ENCODE assay signal across 16 mouse cellular contexts in the genomic region with DNA sequence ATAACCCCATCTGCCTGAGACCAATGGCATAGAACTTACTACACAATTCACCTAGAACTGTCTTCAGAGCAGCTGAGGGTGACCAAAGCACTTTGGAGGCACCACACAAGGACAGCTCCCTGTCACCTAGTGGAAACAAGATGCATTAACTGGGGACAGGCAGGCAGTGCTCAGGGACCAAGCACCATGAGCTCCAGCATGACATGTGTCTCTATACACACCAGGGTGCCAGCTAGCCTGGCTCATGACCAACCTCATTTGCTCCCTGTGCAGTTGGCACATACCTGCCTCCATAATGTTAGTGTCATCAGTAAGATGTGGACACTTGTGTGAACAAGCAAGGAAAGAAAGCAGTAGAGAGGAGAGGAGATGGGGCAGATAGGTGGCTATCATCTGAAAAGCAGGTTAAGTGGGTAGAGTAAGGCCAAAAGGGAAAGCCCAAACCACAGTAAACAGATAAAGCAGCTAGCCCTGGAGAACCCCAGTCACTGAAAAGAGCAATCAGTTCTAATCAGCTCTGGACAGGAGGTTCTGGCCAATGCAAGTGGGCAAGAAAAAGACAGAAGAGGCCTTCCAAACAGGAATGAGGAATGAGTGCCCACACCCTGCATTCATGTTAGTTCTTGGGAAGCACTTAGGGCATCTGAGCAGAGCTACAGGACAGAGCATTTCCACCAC. TPM values are rescaled to one million over a fixed set of nuclear protein-coding genes. Genes with fewer than 3 reads are reported as not detected.
A peak's percentile ranks its signal among the peaks of the same experiment; 100 is the strongest.
DNase-seq lines count a peak whose midpoint lies in the region; ATAC-seq and TF ChIP-seq lines count a peak whose summit lies in the region.
"Had no signal": no experiment of that assay in that cellular context is flagged by ENCODE, and none has a peak within 500 bp of the region (broad histone marks: within the 10 kb centered on the region; RNA-seq: fewer than 3 reads in every experiment).

No protein-coding gene starts in this region.

- H3K27me3 ChIP-seq in heart, postnatal 0 days (ENCODE audit: control insufficient read depth, insufficient read depth, low read length): no peaks in the 10 kb centered on the region
- H3K27me3 ChIP-seq in heart, embryonic 12.5 days (replicated peaks): no peaks in the 10 kb centered on the region
- H3K27me3 ChIP-seq in G1E (ENCODE audit: insufficient read depth, low read length): no peaks in the 10 kb centered on the region
- no peaks in the 10 kb centered on the region for H3K27me3 ChIP-seq in liver, embryonic 12.5 days (replicated peaks)
- no peaks in the 10 kb centered on the region for H3K27me3 ChIP-seq in limb, embryonic 10.5 days (ENCODE audit: low read depth, poor library complexity, severe bottlenecking)
- H3K27me3 ChIP-seq: embryonic facial prominence, embryonic 12.5 days; midbrain, embryonic 12.5 days had no signal

- H3K36me3 ChIP-seq in heart, postnatal 0 days (replicated peaks; ENCODE audit: control insufficient read depth, insufficient read depth, low read length): no peaks in the 10 kb centered on the region
- H3K36me3 ChIP-seq in heart, embryonic 12.5 days: peaks cover 8% of the 10 kb centered on the region; the same call in 1 of the 2 replicates
- peaks cover 74% of the 10 kb centered on the region for H3K36me3 ChIP-seq in G1E (replicated peaks)
- peaks cover 18% of the 10 kb centered on the region for H3K36me3 ChIP-seq in liver, embryonic 12.5 days
- H3K36me3 ChIP-seq in limb, embryonic 10.5 days: peaks cover 21% of the 10 kb centered on the region
- H3K36me3 ChIP-seq: midbrain, embryonic 12.5 days had no signal

- no peak overlapping the region for H3K4me2 ChIP-seq in heart, postnatal 0 days (ENCODE audit: low read depth, low read length)
- H3K4me2 ChIP-seq in heart, embryonic 12.5 days: no peak overlapping the region
- H3K4me2 ChIP-seq in liver, embryonic 12.5 days: peak overlapping the region; percentile 19; the same call in 1 of the 2 replicates
- H3K4me2 ChIP-seq: embryonic facial prominence, embryonic 12.5 days; lung, embryonic 14.5 days; midbrain, embryonic 12.5 days had no signal

- no peak for TF ChIP-seq CTCF in heart, postnatal 0 days (IDR thresholded peaks at IDR 0.05; ENCODE audit: low read depth)
- no peak for TF ChIP-seq CTCF in G1E (IDR thresholded peaks at IDR 0.05; ENCODE audit: low read depth, low read length)

- no peak for DNase-seq in heart, postnatal 0 days (ENCODE audit: low spot score)
- DNase-seq in G1E (ENCODE audit: low spot score): no peak
- DNase-seq in cerebellum, adult 11-12 months: peak; percentile 77
- DNase-seq in MN1 (ENCODE audit: low spot score): no peak
- DNase-seq in limb, embryonic 10.5 days (ENCODE audit: low spot score): no peak
- no peak for DNase-seq in kidney, postnatal 4 days
- DNase-seq: adrenal gland, adult 8-10 months; heart, postnatal 4 days; kidney, adult 11 months; kidney, postnatal 25 days; lung, embryonic 14.5 days had no signal

- no peak overlapping the region for H3K9ac ChIP-seq in heart, postnatal 0 days (replicated peaks; ENCODE audit: low read depth, low read length)
- no peak overlapping the region for H3K9ac ChIP-seq in heart, embryonic 12.5 days
- H3K9ac ChIP-seq in liver, embryonic 12.5 days: peak overlapping the region; percentile 14; the same call in 1 of the 2 replicates
- H3K9ac ChIP-seq: embryonic facial prominence, embryonic 12.5 days; forebrain, postnatal 0 days; lung, embryonic 14.5 days; midbrain, embryonic 12.5 days had no signal

- ATAC-seq in heart, postnatal 0 days (ENCODE audit: insufficient read depth, low read depth): no peak
- no peak for ATAC-seq in heart, embryonic 12.5 days (ENCODE audit: insufficient number of reproducible peaks, low FRiP score)
- ATAC-seq in G1E (ENCODE audit: extremely low read depth, insufficient number of reproducible peaks, low FRiP score, poor library complexity, severe bottlenecking): peak; percentile 34; the same call in 1 of the 2 replicates
- ATAC-seq in liver, embryonic 12.5 days: peak; percentile 53; the same call in 1 of the 2 replicates

- H3K9me3 ChIP-seq in heart, postnatal 0 days (replicated peaks; ENCODE audit: control insufficient read depth, low read length): no peaks in the 10 kb centered on the region
- no peaks in the 10 kb centered on the region for H3K9me3 ChIP-seq in heart, embryonic 12.5 days (replicated peaks)
- H3K9me3 ChIP-seq in G1E (replicated peaks): no peaks in the 10 kb centered on the region
- H3K9me3 ChIP-seq in liver, embryonic 12.5 days (replicated peaks): no peaks in the 10 kb centered on the region
- no peaks in the 10 kb centered on the region for H3K9me3 ChIP-seq in limb, embryonic 10.5 days (replicated peaks)
- H3K9me3 ChIP-seq: embryonic facial prominence, embryonic 12.5 days; midbrain, embryonic 12.5 days had no signal

- H3K4me3 ChIP-seq in heart, postnatal 0 days (ENCODE audit: low read depth, low read length): no peak overlapping the region
- no peak overlapping the region for H3K4me3 ChIP-seq in heart, embryonic 12.5 days
- no peak overlapping the region for H3K4me3 ChIP-seq in G1E (ENCODE audit: low read depth, low read length)
- no peak overlapping the region for H3K4me3 ChIP-seq in liver, embryonic 12.5 days
- no peak overlapping the region for H3K4me3 ChIP-seq in limb, embryonic 10.5 days
- H3K4me3 ChIP-seq: embryonic facial prominence, embryonic 12.5 days; midbrain, embryonic 12.5 days had no signal

- H3K4me1 ChIP-seq in heart, postnatal 0 days (ENCODE audit: control insufficient read depth, insufficient read depth): peaks cover 67% of the 10 kb centered on the region
- H3K4me1 ChIP-seq in heart, embryonic 12.5 days (replicated peaks): peaks cover 66% of the 10 kb centered on the region
- H3K4me1 ChIP-seq in G1E (ENCODE audit: insufficient read depth, low read depth, low read length): peaks cover 57% of the 10 kb centered on the region
- peaks cover 75% of the 10 kb centered on the region for H3K4me1 ChIP-seq in liver, embryonic 12.5 days
- no peaks in the 10 kb centered on the region for H3K4me1 ChIP-seq in limb, embryonic 10.5 days
- H3K4me1 ChIP-seq: embryonic facial prominence, embryonic 12.5 days; midbrain, embryonic 12.5 days had no signal

- peak overlapping the region; percentile 53 for H3K27ac ChIP-seq in heart, postnatal 0 days (ENCODE audit: low read depth)
- no peak overlapping the region for H3K27ac ChIP-seq in heart, embryonic 12.5 days (ENCODE audit: poor library complexity, severe bottlenecking)
- H3K27ac ChIP-seq in liver, embryonic 12.5 days: 0 out of 2 replicates have a peak overlapping the region, but pooled peaks have one; percentile 7
- H3K27ac ChIP-seq in limb, embryonic 10.5 days: no peak overlapping the region
- H3K27ac ChIP-seq: embryonic facial prominence, embryonic 12.5 days; midbrain, embryonic 12.5 days had no signal

- TF ChIP-seq EP300 in heart, postnatal 0 days (IDR thresholded peaks at IDR 0.05; ENCODE audit: low read depth): no peak

RNA-seq across cellular contexts. Expression of a gene that starts 12.4 kb away (rescaled TPM):
- 34.2 and 35.7 TPM in 2 replicates for total RNA-seq in heart, postnatal 0 days (2014; rRNA removed; ENCODE audit: low replicate concordance)
- 6.7 and 7.7 TPM in 2 replicates for polyA plus RNA-seq in heart, postnatal 0 days (2015; fragmentation: Nextera tagmentation; extraction: Ambion mirVana)
- 22.5 and 23.6 TPM in 2 replicates for polyA plus RNA-seq in heart, embryonic 12.5 days (2016; fragmentation: Nextera tagmentation; extraction: Ambion mirVana)
- total RNA-seq in G1E (2014; fragmentation: Nextera tagmentation) (22.4 and 40.9 TPM in 2 replicates), G1E (2017) (22.7 and 24.5 TPM in 2 replicates)
- polyA plus RNA-seq in G1E (2012): 7.9 and 9.0 TPM in 2 replicates
- polyA plus RNA-seq in liver, embryonic 12.5 days (2016; fragmentation: Nextera tagmentation; extraction: Ambion mirVana): 17.1 and 17.7 TPM in 2 replicates
- polyA plus RNA-seq in limb, embryonic 10.5 days (2016; fragmentation: Nextera tagmentation; extraction: Ambion mirVana): 30.5 and 31.0 TPM in 2 replicates

RNA-seq across cellular contexts. Expression of a gene that starts 29.8 kb away (rescaled TPM):
- 17.0 and 26.4 TPM in 2 replicates for total RNA-seq in heart, postnatal 0 days (2014; rRNA removed; ENCODE audit: low replicate concordance)
- polyA plus RNA-seq in heart, postnatal 0 days (2015; fragmentation: Nextera tagmentation; extraction: Ambion mirVana): 15.8 and 16.0 TPM in 2 replicates
- 57.2 and 60.6 TPM in 2 replicates for polyA plus RNA-seq in heart, embryonic 12.5 days (2016; fragmentation: Nextera tagmentation; extraction: Ambion mirVana)
- total RNA-seq in G1E (2014; fragmentation: Nextera tagmentation) (142 and 187 TPM in 2 replicates), G1E (2017) (11.0 and 16.2 TPM in 2 replicates)
- 303 and 317 TPM in 2 replicates for polyA plus RNA-seq in G1E (2012)
- 41.6 and 45.0 TPM in 2 replicates for polyA plus RNA-seq in liver, embryonic 12.5 days (2016; fragmentation: Nextera tagmentation; extraction: Ambion mirVana)
- 107 and 116 TPM in 2 replicates for polyA plus RNA-seq in limb, embryonic 10.5 days (2016; fragmentation: Nextera tagmentation; extraction: Ambion mirVana)

RNA-seq across cellular contexts. Expression of a gene that starts 43.3 kb away (rescaled TPM):
- 6.0 and 17.0 TPM in 2 replicates for total RNA-seq in heart, postnatal 0 days (2014; rRNA removed; ENCODE audit: low replicate concordance)
- polyA plus RNA-seq in heart, postnatal 0 days (2015; fragmentation: Nextera tagmentation; extraction: Ambion mirVana): 6.2 and 6.6 TPM in 2 replicates
- 10.6 and 11.7 TPM in 2 replicates for polyA plus RNA-seq in heart, embryonic 12.5 days (2016; fragmentation: Nextera tagmentation; extraction: Ambion mirVana)
- total RNA-seq in G1E (2014; fragmentation: Nextera tagmentation) (14.8 and 17.9 TPM in 2 replicates), G1E (2017) (6.9 and 7.6 TPM in 2 replicates)
- 43.8 and 61.3 TPM in 2 replicates for polyA plus RNA-seq in G1E (2012)
- 11.3 and 11.6 TPM in 2 replicates for polyA plus RNA-seq in liver, embryonic 12.5 days (2016; fragmentation: Nextera tagmentation; extraction: Ambion mirVana)
- 21.5 and 22.5 TPM in 2 replicates for polyA plus RNA-seq in limb, embryonic 10.5 days (2016; fragmentation: Nextera tagmentation; extraction: Ambion mirVana)

Comparison
In these comparisons a context has a peak if more than half of its experiments do, and no peak if none do; other contexts are left out.
1. H3K27ac ChIP-seq: peak in heart, postnatal 0 days (single experiment) and liver, embryonic 12.5 days (single experiment); none in heart, embryonic 12.5 days (single experiment) and limb, embryonic 10.5 days (single experiment).
2. ATAC-seq: peak in G1E (single experiment) and liver, embryonic 12.5 days (single experiment); none in heart, postnatal 0 days (single experiment) and heart, embryonic 12.5 days (single experiment).